Mouse (Mus musculus) MEL (cell line): Measurements from ENCODE around the gene Cox4i1. TPM values are rescaled to one million over a fixed set of nuclear protein-coding genes. Genes with fewer than 3 reads are reported as not detected.

Experiments
- DNase-seq: peaks from one replicate; pipeline ENCODE4 v3.0.0; 2011; ENCODE audit warnings: low read depth, low spot score
- H3K27ac ChIP-seq: 2 replicates; pipeline ENCODE4 v1.5.1; 2012; ENCODE audit warnings: low read depth, mild to moderate bottlenecking, control low read depth, low read length, moderate library complexity; ENCODE audit not compliant: control insufficient read depth
- H3K27me3 ChIP-seq, 2 experiments: fragments of 150-350 bp in 1 of 2; sonication (generic) in 1 of 2; 2 replicates each; pipeline ENCODE4 v1.6.1; 2012; ENCODE audit warnings: low read length in 2 of 2, mild to moderate bottlenecking in 2 of 2, improper control_type of control experiment in 1 of 2, moderate library complexity in 1 of 2; ENCODE audit not compliant: insufficient read depth in 2 of 2, control insufficient read depth in 1 of 2
- H3K36me3 ChIP-seq, 2 experiments: 2 replicates each; pipeline ENCODE4 v1.6.1; 2012 to 2014; ENCODE audit warnings: low read length in 2 of 2, improper control_type of control experiment in 1 of 2, inconsistent platforms in 1 of 2, mild to moderate bottlenecking in 1 of 2; ENCODE audit not compliant: insufficient read depth in 2 of 2, control insufficient read depth in 1 of 2
- H3K4me1 ChIP-seq, 2 experiments: fragments of 150-350 bp in 1 of 2; sonication (generic) in 1 of 2; 2 replicates each; pipeline ENCODE4 v1.6.1; 2012; ENCODE audit warnings: low read length in 2 of 2, improper control_type of control experiment in 1 of 2, mild to moderate bottlenecking in 1 of 2; ENCODE audit not compliant: insufficient read depth in 2 of 2, control insufficient read depth in 1 of 2
- H3K4me3 ChIP-seq, 2 experiments: fragments of 150-350 bp in 1 of 2; sonication (generic) in 1 of 2; 2 replicates each; pipeline ENCODE4 v1.5.1; 2012; ENCODE audit warnings: low read depth in 2 of 2, low read length in 2 of 2, mild to moderate bottlenecking in 2 of 2, moderate library complexity in 2 of 2, control low read depth in 1 of 2, improper control_type of control experiment in 1 of 2; ENCODE audit not compliant: control insufficient read depth in 1 of 2, insufficient read depth in 1 of 2
- H3K79me2 ChIP-seq: 2 replicates; pipeline ENCODE4 v1.6.1; 2012; ENCODE audit warnings: mild to moderate bottlenecking, low read length, moderate library complexity; ENCODE audit not compliant: control insufficient read depth, poor library complexity, insufficient read depth
- H3K9ac ChIP-seq: 2 replicates; pipeline ENCODE4 v1.6.1; 2012; ENCODE audit warnings: low read depth, mild to moderate bottlenecking, control low read depth, low read length, moderate library complexity; ENCODE audit not compliant: control insufficient read depth, poor library complexity, severe bottlenecking
- H3K9me3 ChIP-seq: fragments of 150-350 bp; sonication (generic); replicated peaks from 2 replicates; pipeline ENCODE4 v1.6.1; 2012; ENCODE audit warnings: mild to moderate bottlenecking, low read length, improper control_type of control experiment, moderate library complexity; ENCODE audit not compliant: insufficient read depth
- BHLHE40 ChIP-seq: IDR thresholded peaks from 2 replicates; pipeline ENCODE4 v1.6.1; 2012; ENCODE audit warnings: low read depth, mild to moderate bottlenecking, inconsistent platforms, low read length, improper control_type of control experiment, borderline replicate concordance
- CHD1 ChIP-seq: IDR thresholded peaks from 2 replicates; pipeline ENCODE4 v1.6.1; 2012; ENCODE audit warnings: low read depth, mild to moderate bottlenecking, inconsistent platforms, low read length, improper control_type of control experiment
- E2F4 ChIP-seq: IDR thresholded peaks from 2 replicates; pipeline ENCODE4 v1.6.1; 2011; ENCODE audit warnings: low read depth, low read length, improper control_type of control experiment, borderline replicate concordance
- ELF1 ChIP-seq: IDR thresholded peaks from 2 replicates; pipeline ENCODE4 v1.6.1; 2014; ENCODE audit warnings: low read depth, mild to moderate bottlenecking, inconsistent platforms, low read length, improper control_type of control experiment, moderate library complexity
- EP300 ChIP-seq, 2 experiments: IDR thresholded peaks; 2 replicates each; pipeline ENCODE4 v1.6.1; 2011; ENCODE audit warnings: improper control_type of control experiment in 2 of 2, low read length in 2 of 2, low read depth in 1 of 2, mild to moderate bottlenecking in 1 of 2
- ETS1 ChIP-seq: IDR thresholded peaks from 2 replicates; pipeline ENCODE4 v1.6.1; 2012; ENCODE audit warnings: low read depth, mild to moderate bottlenecking, inconsistent platforms, low read length, improper control_type of control experiment, moderate library complexity
- GATA1 ChIP-seq: IDR thresholded peaks from 2 replicates; pipeline ENCODE4 v1.6.1; 2011; ENCODE audit warnings: low read depth, low read length, improper control_type of control experiment
- HCFC1 ChIP-seq: IDR thresholded peaks from 2 replicates; pipeline ENCODE4 v1.6.1; 2012; ENCODE audit warnings: low read depth, mild to moderate bottlenecking, inconsistent platforms, low read length, improper control_type of control experiment, moderate library complexity
- JUND ChIP-seq: IDR thresholded peaks from 2 replicates; pipeline ENCODE4 v1.6.1; 2011; ENCODE audit warnings: low read depth, mild to moderate bottlenecking, improper control_type of control experiment, low read length
- MAFK ChIP-seq: IDR thresholded peaks from 2 replicates; pipeline ENCODE4 v1.6.1; 2011; ENCODE audit warnings: low read depth, mild to moderate bottlenecking, low read length, improper control_type of control experiment, borderline replicate concordance
- MAX ChIP-seq: IDR thresholded peaks from 2 replicates; pipeline ENCODE4 v1.6.1; 2011; ENCODE audit warnings: low read length, improper control_type of control experiment
- MAZ ChIP-seq: IDR thresholded peaks from 2 replicates; pipeline ENCODE4 v1.6.1; 2012; ENCODE audit warnings: low read depth, mild to moderate bottlenecking, inconsistent platforms, low read length, improper control_type of control experiment
- MEF2A ChIP-seq: IDR thresholded peaks from 2 replicates; pipeline ENCODE4 v1.6.1; 2014; ENCODE audit warnings: low read depth, mild to moderate bottlenecking, inconsistent platforms, low read length, improper control_type of control experiment; ENCODE audit not compliant: poor library complexity, insufficient replicate concordance, severe bottlenecking; ENCODE audit errors: extremely low read depth
- MXI1 ChIP-seq: IDR thresholded peaks from 2 replicates; pipeline ENCODE4 v1.6.1; 2011; ENCODE audit warnings: mild to moderate bottlenecking, low read depth, low read length, improper control_type of control experiment
- MYC ChIP-seq: IDR thresholded peaks from 2 replicates; pipeline ENCODE4 v1.6.1; 2011; ENCODE audit warnings: low read depth, mild to moderate bottlenecking, low read length, improper control_type of control experiment, moderate library complexity
- NELFE ChIP-seq: IDR thresholded peaks from 2 replicates; pipeline ENCODE4 v1.6.1; 2011; ENCODE audit warnings: low read depth, low read length, improper control_type of control experiment
- NRF1 ChIP-seq: IDR thresholded peaks from 2 replicates; pipeline ENCODE4 v1.6.1; 2014; ENCODE audit warnings: low read depth, mild to moderate bottlenecking, inconsistent platforms, low read length, improper control_type of control experiment, moderate library complexity; ENCODE audit not compliant: poor library complexity, insufficient read depth, severe bottlenecking
- POLR2A ChIP-seq, 2 experiments: IDR thresholded peaks; 2 replicates each; pipeline ENCODE4 v1.6.1; 2011 to 2012; ENCODE audit warnings: low read length in 2 of 2, mild to moderate bottlenecking in 2 of 2, control low read depth in 1 of 2, improper control_type of control experiment in 1 of 2, low read depth in 1 of 2, moderate library complexity in 1 of 2; ENCODE audit not compliant: control insufficient read depth in 1 of 2, insufficient read depth in 1 of 2, poor library complexity in 1 of 2
- POLR2AphosphoS2 ChIP-seq: IDR thresholded peaks from 2 replicates; pipeline ENCODE4 v1.6.1; 2011; ENCODE audit warnings: low read length, improper control_type of control experiment
- POLR2AphosphoS5 ChIP-seq: IDR thresholded peaks from 2 replicates; pipeline ENCODE4 v1.6.1; 2012; ENCODE audit warnings: low read depth, borderline replicate concordance, mild to moderate bottlenecking, inconsistent platforms, low read length, moderate library complexity, mixed read lengths
- RAD21 ChIP-seq: IDR thresholded peaks from 2 replicates; pipeline ENCODE4 v1.6.1; 2011; ENCODE audit warnings: mild to moderate bottlenecking, low read depth, low read length, improper control_type of control experiment
- SIN3A ChIP-seq: IDR thresholded peaks from 2 replicates; pipeline ENCODE4 v1.6.1; 2012; ENCODE audit warnings: low read length, improper control_type of control experiment, inconsistent platforms
- TAL1 ChIP-seq: IDR thresholded peaks from 2 replicates; pipeline ENCODE4 v1.6.1; 2012; ENCODE audit warnings: mild to moderate bottlenecking, inconsistent platforms, low read length, moderate library complexity, mixed read lengths
- TBP ChIP-seq: IDR thresholded peaks from 2 replicates; pipeline ENCODE4 v1.8.0; 2011; ENCODE audit warnings: low read depth, low read length, improper control_type of control experiment
- TCF12 ChIP-seq: IDR thresholded peaks from 2 replicates; pipeline ENCODE4 v1.6.1; 2014; ENCODE audit warnings: low read depth, mild to moderate bottlenecking, inconsistent platforms, low read length, improper control_type of control experiment, moderate library complexity
- UBTF ChIP-seq: IDR thresholded peaks from 2 replicates; pipeline ENCODE4 v1.6.1; 2012; ENCODE audit warnings: low read depth, mild to moderate bottlenecking, inconsistent platforms, low read length, improper control_type of control experiment, moderate library complexity, borderline replicate concordance; ENCODE audit not compliant: insufficient read depth
- USF1 ChIP-seq: IDR thresholded peaks from 2 replicates; pipeline ENCODE4 v1.6.1; 2014; ENCODE audit warnings: low read depth, mild to moderate bottlenecking, inconsistent platforms, low read length, improper control_type of control experiment, moderate library complexity
- ZC3H11A ChIP-seq: IDR thresholded peaks from 2 replicates; pipeline ENCODE4 v1.6.1; 2012; ENCODE audit warnings: low read depth, mild to moderate bottlenecking, inconsistent platforms, low read length, improper control_type of control experiment
- ZKSCAN1 ChIP-seq: IDR thresholded peaks from 2 replicates; pipeline ENCODE4 v1.6.1; 2012; ENCODE audit warnings: low read depth, mild to moderate bottlenecking, inconsistent platforms, low read length, improper control_type of control experiment, moderate library complexity
- ZNF384 ChIP-seq: IDR thresholded peaks from 2 replicates; pipeline ENCODE4 v1.6.1; 2012; ENCODE audit warnings: low read depth, mild to moderate bottlenecking, inconsistent platforms, low read length, improper control_type of control experiment
- polyA plus RNA-seq, 2 experiments: library from polyadenylated mRNA; stranded (reverse) in 1 of 2; unstranded in 1 of 2; fragments of >175 nt in 1 of 2; fragments of >200 nt in 1 of 2; gene quantifications; 2 replicates each; pipeline versions ENCODE4 v1.2.1 to v1.2.4; 2012; ENCODE audit warnings: low replicate concordance in 2 of 2, low read depth in 1 of 2; ENCODE audit not compliant: insufficient read length in 2 of 2, insufficient read depth in 1 of 2, missing spikeins in 1 of 2
- total RNA-seq: library from RNA; depleted of rRNA; stranded (reverse); fragments of 300-350 nt; gene quantifications from 2 replicates; pipeline ENCODE4 v1.2.3, GENCODE M21; 2012

Cox4i1 gene
- total and polyA plus RNA-seq, 3 experiments: 1,011 to 2,173 (median 1,431) TPM

- Histone ChIP-seq H3K9me3 (no peaks in the 10 kb centered on the region), H3K79me2 (no peaks in the 10 kb centered on the region), H3K9ac (no peak within 1 kb of the TSS), H3K27ac (no peak within 1 kb of the TSS), H3K4me1 (no peaks in the 10 kb centered on the region), H3K4me3 (no peak within 1 kb of the TSS), H3K27me3 (no peaks in the 10 kb centered on the region), H3K36me3 (no peaks in the 10 kb centered on the region)
- TF ChIP-seq POLR2A (IDR thresholded peaks at IDR 0.05; ENCODE audit: control insufficient read depth in 1 of 2, insufficient read depth in 1 of 2, low read depth in 1 of 2, low read length in 2 of 2, poor library complexity in 1 of 2): no peak
- no peak for TF ChIP-seq ZC3H11A
- no peak for TF ChIP-seq SIN3A
- no peak for TF ChIP-seq HCFC1
- no peak for TF ChIP-seq RAD21
- TF ChIP-seq GATA1: no peak
- TF ChIP-seq JUND: no peak
- TF ChIP-seq TCF12: no peak
- no peak for TF ChIP-seq ZNF384
- TF ChIP-seq BHLHE40: no peak
- TF ChIP-seq POLR2AphosphoS2: no peak
- TF ChIP-seq MXI1: no peak
- TF ChIP-seq MYC: no peak
- no peak for TF ChIP-seq TBP
- TF ChIP-seq USF1: no peak
- TF ChIP-seq EP300 (IDR thresholded peaks at IDR 0.05; ENCODE audit: low read depth in 1 of 2, low read length in 2 of 2): no peak
- TF ChIP-seq NELFE: no peak
- no peak for TF ChIP-seq ETS1
- TF ChIP-seq CHD1: no peak
- TF ChIP-seq ZKSCAN1: no peak
- no peak for DNase-seq
Observed at GRCm38 (mm10) chr8:120647532-120647931, 20.5 kb upstream of the Cox4i1 start, which contains the start of gene 1190005I06Rik. Gene 1190005I06Rik (minus strand): TSS chr8:120647632.

GRCm38 (mm10) chr8:120656322-120657052, 11.5 kb upstream of the Cox4i1 start:
- Histone ChIP-seq H3K9me3 (no peaks in the 10 kb centered on the region), H3K79me2 (peaks cover 6% of the 10 kb centered on the region; the same call in 1 of the 2 replicates), H3K36me3 (peaks cover 0 to 13% of the 10 kb centered on the region in 2 experiments; a peak in 2 of 4 replicates), H3K9ac (no peak overlapping the region), H3K4me1 (no peaks in the 10 kb centered on the region)
- TF ChIP-seq POLR2A (IDR thresholded peaks at IDR 0.05; ENCODE audit: control insufficient read depth in 1 of 2, insufficient read depth in 1 of 2, low read depth in 1 of 2, low read length in 2 of 2, poor library complexity in 1 of 2) (no peak), NRF1 (no peak), E2F4 (no peak), MAZ (no peak), MEF2A (no peak), MAFK (no peak), ETS1 (no peak), UBTF (no peak), RAD21 (no peak), ZC3H11A (no peak), MAX (no peak), EP300 (IDR thresholded peaks at IDR 0.05; ENCODE audit: low read depth in 1 of 2, low read length in 2 of 2) (no peak), TBP (no peak), TCF12 (no peak), NELFE (no peak), POLR2AphosphoS5 (no peak), ELF1 (no peak), TAL1 (no peak)
- TF ChIP-seq, all 39 proteins: peak for 0
- DNase-seq: no peak
- Histone ChIP-seq H3K27me3 (no peaks in the 10 kb centered on the region), H3K4me3 (no peak overlapping the region), H3K27ac (no peak overlapping the region)
